Mouse (Mus musculus): ENCODE measurements at regions not wholly inside any gene's neighbourhood (a gene's known extent, or its start where the extent isn't known, plus 50 kb on each side); places are given as distances from the start of the nearest gene placed in this dataset.
A peak's percentile ranks its signal among the peaks of the same experiment; 100 is the strongest.

DNA sequence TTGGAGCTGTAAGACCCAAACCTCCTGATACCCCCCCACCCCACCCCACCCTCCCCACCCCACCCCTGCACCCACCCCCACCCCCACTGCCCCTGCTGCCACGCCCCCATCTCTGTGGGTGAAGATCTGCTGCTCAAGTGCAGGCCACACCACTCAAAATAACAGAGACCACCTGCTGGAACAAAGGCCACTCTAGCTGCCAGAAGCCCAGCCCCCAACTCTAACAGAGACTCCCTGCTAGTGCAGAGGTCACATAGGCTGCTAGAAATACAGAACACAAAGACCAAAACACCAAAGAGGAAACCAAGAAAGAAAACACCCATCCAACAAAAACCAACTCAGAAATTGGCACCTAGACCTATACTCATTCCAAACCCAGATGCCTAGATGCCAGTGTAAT is 58.9 kb downstream of the Olfr267 start:
- DNase-seq (ENCODE audit: low read depth in 1 of 2, low spot score in 2 of 2), result no peak

DNA sequence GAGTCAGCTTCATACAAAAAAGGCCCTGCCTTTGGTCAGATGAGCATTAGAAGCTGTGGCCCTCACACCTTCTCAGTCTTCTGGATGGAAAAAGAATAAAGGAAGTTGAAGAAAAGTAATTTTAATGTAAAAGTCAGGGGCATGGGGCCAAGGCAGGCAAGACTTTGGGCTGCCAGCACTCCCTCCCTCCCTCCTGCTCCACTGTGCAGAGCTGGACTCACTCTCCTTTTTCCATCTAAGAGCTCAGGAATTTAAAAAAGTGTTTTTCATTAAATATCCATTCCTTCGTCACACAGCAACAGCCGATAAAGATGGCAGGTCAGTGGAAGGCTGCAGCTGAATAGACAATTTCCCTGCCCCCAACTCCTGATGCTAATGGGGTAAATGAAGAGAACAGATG is 61.1 kb downstream of the Olfr267 start:
- DNase-seq (ENCODE audit: low read depth in 1 of 2, low spot score in 2 of 2), result no peak

DNA sequence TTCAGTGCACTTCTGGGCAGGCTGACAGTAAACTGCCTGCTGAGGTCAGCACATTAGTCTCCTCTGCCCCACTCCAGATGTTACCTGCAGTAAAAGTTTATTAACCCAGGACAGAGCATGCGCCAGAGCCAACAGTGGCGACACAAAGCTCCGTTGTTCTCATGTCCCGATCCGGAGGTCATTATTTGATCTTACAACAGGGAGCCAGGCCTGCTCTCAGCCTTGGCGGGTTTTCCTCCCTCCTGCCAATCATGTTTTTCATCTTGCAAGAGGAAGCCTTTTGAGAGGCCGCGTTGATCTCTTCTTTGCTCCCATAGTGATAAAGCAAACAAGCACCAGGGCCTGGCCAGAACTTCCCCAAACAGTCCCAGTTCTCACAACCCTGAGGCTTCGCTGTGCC is 64.7 kb downstream of the Olfr267 start:
- DNase-seq (ENCODE audit: low read depth in 1 of 2, low spot score in 2 of 2), result peak; percentile 43 to 48

DNA sequence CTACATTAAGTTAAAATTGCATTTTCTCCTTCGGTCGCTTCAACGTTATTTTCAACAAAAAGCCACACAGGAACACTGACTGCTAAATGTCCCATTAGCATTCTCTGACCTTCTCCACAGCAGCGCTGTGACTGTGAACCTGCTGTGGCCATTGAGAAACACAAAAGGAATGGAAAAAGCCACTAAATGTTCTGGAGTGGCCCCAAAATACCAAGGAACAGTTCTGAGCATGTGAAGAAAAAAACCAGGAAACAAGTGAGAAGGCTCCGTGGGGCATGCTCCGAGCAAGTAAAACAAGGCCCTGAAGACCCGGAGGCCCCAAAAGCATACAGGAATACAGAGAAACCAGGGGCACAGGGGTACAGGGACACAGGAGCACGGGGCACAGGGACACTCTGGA is 66.8 kb downstream of the Olfr267 start:
- no peak for DNase-seq (ENCODE audit: low read depth in 1 of 2, low spot score in 2 of 2)

DNA sequence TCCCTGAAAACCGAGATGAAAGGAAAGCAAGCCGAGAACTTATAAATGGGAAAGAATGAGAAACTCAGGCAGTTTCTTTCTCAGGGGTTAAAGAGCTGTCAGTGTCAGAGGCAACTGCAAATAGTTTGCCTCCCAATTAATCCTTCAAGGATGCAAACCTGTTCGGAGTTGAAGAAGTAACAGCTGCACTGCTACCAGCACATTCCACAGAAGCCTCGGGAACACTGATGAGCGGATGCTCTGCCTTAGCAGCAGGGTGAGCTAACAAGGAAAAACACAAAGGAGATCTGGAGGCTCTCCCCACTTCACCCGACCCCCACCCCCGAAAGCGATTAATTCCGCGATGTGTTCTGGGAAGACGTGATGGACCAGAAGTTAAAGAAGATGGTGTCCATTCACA is 71.1 kb downstream of the Olfr267 start:
- DNase-seq (ENCODE audit: low read depth in 1 of 2, low spot score in 2 of 2), result no peak

DNA sequence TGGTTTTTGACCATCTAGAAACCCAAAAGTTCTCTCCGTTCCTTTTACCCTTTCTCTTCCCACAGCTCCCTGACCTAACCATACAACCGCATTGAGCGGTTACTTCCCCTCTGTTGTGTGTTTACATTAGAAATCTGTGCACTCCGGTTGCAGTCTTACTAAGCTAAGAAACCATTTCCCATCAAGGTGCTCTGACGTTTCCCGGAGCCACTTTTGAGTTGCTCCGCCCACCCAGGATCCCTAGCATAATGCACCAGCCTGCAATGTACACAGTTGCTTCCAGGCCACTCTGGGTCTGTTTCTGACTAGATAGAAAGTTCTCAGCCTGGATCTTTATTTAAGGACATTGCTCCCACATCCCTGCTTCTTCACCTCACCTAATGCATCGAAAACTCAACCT is 71.7 kb downstream of the Olfr267 start:
- no peak for DNase-seq (ENCODE audit: low read depth in 1 of 2, low spot score in 2 of 2)

DNA sequence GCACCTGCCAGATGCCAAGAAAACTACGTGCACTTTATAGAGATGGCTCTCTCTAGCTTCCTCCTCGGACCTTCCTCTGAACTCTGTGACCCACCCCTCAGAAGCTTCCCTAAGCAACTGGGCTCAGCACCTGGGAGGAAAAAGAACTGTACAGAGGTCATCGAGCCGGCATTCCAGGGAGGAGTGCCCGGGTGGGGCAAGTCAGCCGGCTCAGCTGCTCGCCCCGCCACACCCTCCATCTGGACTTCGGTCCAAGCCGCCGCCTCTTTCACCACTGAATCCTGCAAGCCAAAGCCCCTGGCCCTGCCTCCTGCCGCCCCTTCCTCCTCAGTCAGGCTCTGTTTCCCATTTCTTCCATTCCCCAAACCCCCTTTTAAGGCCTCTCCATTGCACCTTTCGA is 73.3 kb downstream of the Olfr267 start:
- DNase-seq (ENCODE audit: low read depth in 1 of 2, low spot score in 2 of 2), result no peak

DNA sequence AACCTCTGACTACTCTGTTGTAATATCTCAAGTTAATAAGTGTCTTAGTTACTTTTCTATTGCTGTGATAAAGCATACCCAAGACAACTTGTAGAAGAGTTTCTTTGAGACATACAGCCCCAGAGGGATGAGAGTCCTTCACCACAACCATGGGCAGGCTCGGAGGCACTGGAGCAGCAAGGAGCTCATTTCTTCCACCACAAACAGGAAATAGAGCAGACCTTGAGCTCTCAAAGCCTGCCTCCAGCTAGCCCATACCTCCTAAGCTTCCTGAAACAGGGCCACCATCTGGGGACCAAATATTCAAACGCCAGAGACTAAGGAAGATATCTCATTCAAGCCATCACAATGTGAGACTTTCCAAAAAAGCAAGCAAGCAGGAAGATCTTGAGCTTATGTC is 74.6 kb downstream of the Olfr267 start:
- no peak for DNase-seq (ENCODE audit: low read depth in 1 of 2, low spot score in 2 of 2)

DNA sequence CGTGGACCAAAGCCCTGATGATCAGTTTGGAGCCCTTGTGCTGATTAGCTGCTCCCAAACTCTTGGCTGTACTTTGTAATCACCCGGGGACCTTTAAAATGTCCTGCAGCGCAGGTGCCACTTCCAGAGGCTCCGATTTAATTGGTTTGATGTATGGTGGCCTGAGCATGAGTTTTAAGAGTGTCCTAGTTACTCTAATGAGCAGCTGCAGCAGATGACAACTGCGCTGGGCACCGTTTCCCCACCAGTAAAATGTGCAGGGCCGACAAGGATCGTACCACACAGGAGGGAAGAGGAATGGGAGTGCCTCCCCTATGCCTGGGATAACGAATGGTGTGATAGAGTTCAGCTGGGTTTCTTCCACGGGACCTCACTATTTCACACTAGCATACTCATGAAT is 75.3 kb downstream of the Olfr267 start:
- DNase-seq (ENCODE audit: low read depth in 1 of 2, low spot score in 2 of 2), result no peak

DNA sequence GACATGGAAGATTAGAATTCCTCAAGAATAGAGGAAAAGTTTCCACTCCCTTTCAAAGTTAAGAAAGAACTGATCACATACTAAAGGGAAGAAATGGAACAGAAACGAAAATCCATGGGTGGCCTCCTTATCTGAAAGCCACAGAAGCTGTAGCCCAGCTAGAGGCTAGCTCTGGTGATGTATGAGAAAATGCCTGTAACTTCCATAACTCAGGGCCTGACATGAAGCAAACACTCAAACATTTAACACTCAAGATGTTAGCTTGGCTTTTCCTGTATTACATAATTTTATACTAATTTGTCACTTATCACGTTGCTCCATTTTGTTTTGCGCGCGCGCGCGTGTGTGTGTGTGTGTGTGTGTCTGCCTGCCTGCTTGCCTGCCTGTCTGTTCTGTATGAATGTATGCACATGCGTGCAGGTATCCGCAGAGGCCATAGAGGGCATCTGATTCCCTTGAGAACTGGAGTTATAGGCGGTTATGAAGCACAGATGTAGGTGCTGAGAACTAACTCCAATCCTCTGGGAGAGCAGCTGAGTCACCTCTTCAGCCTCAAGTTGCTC is 88.2 kb downstream of the Olfr267 start:
- no peak for DNase-seq (ENCODE audit: low read depth in 1 of 2, low spot score in 2 of 2)

DNA sequence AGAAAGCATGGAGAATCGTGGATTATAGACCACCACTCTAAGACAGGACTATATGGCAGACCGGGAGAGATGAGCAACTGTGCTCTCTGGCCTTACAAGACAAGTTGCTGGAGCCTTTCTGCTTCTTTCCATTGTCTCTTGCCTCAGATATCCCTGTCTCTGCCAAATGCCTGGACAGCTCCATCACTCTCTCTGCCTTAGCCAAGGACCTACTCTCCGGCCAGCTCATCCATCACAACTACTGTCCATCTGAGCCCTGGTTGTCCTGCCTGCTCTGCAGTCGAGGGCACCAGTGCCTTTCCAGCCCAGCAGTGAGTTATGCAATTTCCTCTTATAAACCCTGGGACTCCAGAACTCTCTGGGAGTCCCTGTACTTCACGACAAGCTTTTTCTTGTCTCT is 88.7 kb downstream of the Olfr267 start:
- no peak for DNase-seq (ENCODE audit: low read depth in 1 of 2, low spot score in 2 of 2)

DNA sequence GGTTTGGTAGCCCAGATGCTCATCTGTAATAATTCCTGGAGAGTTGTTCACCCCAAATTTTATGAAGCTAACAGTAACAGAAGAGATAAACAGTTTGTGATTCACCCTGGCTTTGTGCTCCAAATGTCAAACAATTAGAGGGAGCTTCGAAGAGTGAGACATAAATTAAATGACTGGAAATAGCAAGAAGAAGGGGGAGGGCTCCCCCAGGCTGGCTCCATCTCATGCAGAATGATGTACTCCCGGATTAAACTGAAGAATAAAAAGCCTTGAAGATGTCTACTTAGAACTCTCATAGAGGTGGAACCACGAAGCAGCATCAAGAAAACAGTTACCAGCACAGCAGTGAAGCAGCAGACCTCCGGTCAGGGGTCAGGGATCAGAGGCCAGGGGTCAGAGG is 90.8 kb downstream of the Olfr267 start:
- no peak for DNase-seq (ENCODE audit: low read depth in 1 of 2, low spot score in 2 of 2)

DNA sequence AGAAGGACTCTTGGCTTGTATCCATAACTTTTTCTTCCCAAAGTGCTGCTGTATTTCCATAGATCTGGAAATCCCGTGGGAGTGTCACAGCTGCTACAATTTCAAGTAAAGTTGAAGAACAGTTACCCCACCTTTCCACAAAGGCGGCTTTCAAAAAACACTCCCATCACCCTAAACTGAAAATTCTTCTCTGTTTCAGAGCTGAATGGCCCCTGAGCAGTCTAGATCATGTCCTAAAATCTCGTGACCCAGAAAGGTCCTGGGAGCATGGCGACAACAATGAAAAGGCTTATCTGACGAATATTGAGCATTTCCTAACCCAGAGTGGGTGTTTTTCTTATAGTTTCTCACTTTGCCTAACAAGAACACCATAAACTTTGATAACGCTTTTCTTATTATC is 92.2 kb downstream of the Olfr267 start:
- DNase-seq (ENCODE audit: low read depth in 1 of 2, low spot score in 2 of 2), result no peak

DNA sequence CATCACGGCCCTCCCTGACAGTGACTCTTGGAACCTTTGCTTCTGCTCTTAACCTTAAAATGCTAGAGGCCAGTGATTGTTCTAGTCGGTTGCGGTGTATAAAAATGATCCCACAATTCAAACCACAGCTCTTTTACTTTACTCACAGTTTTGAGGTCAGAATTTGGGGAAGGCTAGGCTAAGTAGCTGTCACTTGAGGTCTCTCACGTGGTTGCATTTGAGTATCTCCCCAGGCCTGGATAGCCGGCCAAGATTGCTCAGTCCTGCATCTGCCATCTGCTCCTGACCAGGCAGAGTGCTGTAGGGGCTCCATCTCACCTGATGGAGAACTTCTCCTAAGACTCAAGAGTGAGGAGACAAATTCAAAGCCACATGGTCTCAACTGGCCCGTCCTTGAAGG is 94.5 kb downstream of the Olfr267 start:
- DNase-seq (ENCODE audit: low read depth in 1 of 2, low spot score in 2 of 2), result no peak

DNA sequence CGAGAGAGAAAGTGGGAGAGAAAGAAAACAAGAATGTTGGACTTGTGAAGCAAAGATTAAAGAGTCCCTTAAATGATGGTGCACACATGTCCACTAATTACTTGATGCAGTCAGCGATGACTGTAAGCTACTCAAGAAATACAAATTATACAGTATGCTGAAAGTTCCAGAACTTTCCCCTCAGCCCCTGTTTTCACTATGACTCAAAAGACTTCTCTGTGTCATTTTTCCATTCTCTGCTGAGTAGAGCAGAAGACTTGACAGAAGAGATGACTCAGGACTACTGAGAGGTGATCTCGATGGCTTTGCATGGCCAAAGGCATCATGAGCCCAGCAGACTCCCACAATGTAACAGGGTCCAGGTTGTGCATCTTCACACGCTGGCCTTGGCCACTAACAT is 105.6 kb downstream of the Olfr267 start:
- no peak for DNase-seq (ENCODE audit: low read depth in 1 of 2, low spot score in 2 of 2)

DNA sequence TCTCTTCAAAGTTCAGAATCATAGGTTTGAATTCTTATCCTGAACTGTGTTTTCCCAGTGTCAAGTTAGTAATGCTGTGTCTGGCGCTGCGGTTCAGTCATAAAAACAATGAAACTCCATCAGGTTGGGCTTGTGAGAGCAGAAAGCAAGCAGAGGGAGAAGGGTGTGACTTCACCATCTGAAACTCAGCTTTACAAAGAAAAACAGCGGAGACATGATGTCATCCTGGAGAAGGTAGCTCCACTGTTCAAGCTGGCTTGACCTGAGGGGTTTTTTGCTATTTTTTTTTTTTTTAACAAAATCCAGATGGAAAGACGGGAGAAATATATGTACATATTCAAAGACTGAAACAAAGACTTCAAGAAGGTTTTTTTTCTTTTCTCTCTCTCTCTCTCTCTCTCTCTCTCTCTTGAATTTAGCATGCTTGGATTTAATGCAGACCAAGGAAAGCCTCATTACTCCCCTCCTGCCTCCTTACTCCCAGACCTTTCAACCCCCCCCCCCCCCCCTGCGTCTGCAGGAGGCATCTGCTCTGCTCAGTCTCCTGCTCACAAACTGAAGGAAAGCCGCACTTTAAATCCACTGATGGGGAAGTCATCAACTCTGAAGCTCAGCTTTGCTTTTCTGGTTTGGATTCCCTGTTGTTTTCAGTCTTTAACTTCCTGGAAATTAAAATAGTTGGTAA is 109.7 kb downstream of the Olfr267 start:
- DNase-seq (ENCODE audit: low read depth in 1 of 2, low spot score in 2 of 2), result no peak

DNA sequence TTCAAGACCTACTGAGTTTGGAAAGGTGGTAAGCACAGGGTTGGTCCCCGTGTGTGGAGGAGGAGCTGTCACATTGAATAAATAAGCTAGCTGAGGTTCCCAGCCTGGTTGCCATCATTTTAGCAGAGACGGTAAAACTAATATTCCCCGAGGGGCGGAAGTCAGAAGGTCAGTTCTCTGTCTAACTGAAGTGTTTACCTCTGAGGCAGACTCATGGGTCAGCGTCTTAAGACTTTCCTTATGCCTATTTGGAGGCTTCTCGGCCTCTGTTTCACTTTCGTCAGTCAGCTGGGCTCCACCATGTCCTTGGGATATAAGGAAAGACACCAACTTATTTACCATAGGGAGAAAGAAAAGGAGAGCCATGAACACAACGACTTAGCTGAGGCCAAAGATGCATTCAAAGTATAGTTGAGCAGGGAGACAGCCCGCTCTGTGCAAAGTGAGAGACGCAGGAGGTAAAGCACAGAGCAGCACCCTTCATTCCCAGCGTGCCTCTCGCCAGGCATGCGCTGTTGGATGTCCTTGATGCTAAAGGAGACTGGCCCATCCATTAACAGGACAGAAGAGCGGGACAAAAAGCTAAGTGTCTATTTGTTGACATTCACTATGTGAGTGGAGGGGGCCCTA is 116.0 kb downstream of the Olfr267 start:
- DNase-seq (ENCODE audit: low read depth in 1 of 2, low spot score in 2 of 2), result no peak

DNA sequence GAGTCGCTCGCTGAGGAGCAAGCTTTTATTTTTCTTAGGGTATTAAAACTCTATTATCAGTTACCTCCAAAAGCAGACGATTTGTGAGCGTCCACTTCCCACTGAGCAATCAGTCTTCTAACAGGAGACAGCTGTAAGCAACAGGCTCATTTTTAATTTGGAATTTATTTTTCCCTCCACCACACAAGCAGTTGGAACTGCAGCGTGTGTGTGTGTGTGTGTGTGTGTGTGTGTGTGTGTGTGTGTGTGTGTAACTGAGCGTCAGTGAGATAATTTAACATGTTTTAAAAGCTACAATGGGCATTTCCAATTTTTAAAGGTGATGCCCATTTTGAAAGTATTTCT is 116.6 kb downstream of the Olfr267 start:
- DNase-seq (ENCODE audit: low read depth in 1 of 2, low spot score in 2 of 2), result no peak

DNA sequence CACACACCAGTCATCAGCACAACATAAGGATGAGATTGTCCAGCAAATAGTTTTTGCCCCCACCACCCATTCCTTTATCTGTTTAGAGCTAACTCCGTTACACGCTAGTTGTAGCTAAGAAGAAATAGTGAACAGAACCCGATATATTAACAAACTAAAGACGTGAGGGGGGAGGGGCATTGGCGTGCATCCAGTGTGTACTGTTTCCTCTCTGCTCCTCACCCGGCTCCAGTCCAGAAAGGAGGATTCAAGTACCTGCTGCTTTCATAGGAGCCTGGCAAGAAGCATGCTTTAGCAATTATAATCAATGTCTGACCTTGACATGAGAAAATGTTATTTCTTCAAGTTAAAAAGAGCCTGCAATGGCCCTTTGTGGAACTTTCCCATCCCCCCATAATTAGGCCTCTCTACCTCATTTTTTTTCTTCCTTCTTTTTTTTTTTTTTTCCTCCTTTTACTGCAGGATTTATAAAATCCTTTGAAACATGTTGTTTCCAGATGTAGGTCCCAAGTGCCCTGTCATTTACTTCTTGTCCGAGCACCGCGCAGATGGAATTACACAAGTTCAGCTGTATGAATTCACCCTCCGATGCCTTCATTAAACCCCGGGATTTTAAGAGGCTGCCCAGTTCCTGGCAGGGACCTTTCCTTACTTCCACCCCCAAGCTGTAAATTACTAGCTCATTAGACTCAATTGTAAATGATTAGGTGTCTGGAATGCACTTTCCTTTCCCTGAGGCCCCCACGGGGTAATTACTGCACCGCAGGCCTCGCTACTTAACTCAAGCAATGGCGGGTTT is 116.6 kb upstream of the Lpar1 start:
- no peak for DNase-seq (ENCODE audit: low read depth in 1 of 2, low spot score in 2 of 2)

DNA sequence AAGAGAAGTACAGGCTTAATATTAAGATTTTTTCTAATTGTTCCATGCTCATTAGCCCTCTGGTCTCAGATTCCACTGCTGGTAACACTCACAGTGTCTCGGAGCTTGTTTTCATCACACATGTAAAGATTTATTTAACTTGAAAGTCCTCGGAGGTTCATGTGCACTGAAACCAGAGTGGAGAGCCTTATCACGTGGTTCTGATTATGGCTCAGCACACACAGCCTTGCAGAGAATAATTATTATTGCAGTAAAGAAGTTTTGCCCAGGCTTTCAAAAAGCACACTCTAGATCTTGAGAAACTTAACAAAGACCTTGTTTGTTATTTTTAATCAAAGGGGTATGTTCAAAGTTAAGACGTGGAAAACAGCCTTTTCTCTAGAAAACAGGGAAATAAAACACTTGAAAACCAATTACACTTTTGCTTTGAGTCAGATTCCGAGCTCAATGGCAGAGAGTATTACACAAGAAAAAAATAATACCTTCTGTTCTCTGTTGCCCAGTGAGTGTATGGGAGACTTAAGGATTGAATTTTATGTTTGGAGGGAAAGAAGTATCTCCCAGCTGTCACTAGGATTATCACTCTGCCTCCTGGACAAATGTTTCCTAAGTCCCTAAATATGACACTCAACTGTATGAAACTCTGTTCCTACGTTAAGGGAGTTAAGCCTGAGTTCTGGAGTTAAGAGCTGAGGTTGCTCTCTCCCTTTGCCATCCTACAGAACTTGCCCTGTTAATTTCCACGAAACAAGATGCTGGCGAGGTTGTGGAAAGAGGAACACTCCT is 114.9 kb upstream of the Lpar1 start:
- DNase-seq (ENCODE audit: low read depth in 1 of 2, low spot score in 2 of 2), result no peak

DNA sequence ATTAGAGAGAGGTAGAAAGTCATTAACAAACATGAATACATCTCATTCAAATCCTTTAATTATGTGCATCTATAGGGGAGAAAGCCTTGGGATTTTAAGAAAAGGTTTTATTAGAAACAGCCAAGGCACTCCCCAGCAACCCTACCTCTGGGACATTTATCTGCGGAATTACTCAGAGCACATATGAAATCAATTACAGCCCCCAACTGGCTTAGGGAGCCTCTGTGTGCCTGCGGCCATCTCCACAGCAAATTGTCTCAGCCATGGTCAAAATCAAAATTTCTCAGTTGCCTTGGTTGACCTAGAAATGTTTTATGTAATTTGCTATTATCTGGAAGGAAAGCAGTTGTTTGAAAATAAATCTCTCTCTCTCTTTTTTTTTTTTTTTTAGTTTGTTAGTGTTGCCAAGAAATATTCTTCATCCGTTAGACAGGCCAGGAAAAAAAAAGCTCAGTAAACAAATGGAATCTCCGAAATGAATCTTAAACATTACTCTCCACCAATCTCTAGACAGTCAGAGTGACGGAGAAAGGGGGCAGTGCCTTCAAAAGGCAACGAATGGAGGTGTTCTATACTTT is 110.0 kb upstream of the Lpar1 start:
- no peak for DNase-seq (ENCODE audit: low read depth in 1 of 2, low spot score in 2 of 2)

All from monocyte, adult 2 months (primary cell).